Mouse (Mus musculus): ENCODE results near the gene Gm12216.
"Not testable (repeated sequence)": the region's sequence is repeated elsewhere in the genome, so short reads cannot be mapped to it uniquely, and the experiment has no call there.

Gm12216 gene

GRCm38 (mm10) chr11:53873909-53874704 is 15.1 kb upstream of the Gm12216 start:
- ATAC-seq (ENCODE audit: low TSS enrichment), result peak; percentile 81

DNA sequence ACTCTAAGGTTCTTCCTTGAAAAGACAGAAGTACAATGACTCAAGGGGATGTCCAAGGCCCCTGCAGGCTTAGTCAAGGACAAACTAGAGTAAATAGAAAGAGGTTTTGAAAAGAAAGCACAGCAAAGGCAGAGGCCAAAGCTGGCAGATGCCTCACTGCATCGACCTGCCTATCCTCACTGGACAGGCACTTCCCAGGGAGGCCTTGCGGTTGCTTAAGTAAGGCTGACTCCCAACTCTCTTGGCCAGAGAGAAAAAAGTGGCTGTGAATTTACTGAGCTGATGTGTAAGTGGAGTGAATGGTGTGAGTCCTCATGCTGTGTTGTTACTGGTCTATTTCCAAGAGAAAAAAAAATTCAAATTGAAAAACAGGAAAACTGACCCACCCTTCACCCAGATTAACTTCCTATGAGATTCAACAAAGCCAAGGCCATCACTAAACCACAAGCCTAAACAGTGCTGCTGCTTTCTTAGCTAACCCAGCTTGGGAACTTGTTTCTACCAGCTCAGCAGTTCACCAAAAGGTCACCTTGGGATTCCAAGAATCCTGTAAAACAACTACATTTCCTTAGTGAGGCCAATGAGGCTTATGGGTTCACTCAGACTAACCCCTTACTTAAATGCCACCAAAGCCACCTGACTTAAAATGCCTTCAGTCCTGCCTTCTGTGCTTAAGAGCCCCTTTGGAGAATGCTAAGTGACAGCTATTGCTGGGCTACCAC is 12.9 kb upstream of the Gm12216 start:
- no peak for ATAC-seq (ENCODE audit: low TSS enrichment)

DNA sequence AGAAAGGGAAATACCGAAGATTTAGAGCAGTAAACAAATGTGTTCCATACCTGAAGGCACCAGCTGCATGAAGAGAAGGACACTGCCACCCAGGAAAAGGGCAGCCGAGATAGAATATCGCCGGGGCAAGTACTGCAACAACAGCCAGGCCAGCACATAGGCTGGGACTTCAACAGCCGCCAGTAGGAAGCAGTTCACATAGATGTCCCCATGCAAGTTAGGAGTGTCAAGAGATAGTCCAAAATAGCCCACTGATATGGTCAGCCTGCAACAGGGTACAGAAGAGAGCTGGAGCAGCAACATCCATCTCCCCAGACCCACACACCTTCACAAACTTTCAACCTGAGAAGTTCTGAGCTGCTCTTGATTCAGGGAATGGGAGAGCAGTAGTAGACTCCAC is 10.1 kb upstream of the Gm12216 start:
- no peak for ATAC-seq (ENCODE audit: low TSS enrichment)

- ATAC-seq (ENCODE audit: low TSS enrichment), result not testable (repeated sequence)
Measured at GRCm38 (mm10) chr11:53868323-53868722, 9.3 kb upstream of the Gm12216 start.

- not testable (repeated sequence) for ATAC-seq (ENCODE audit: low TSS enrichment)
Measured at GRCm38 (mm10) chr11:53864724-53865310, 5.8 kb upstream of the Gm12216 start.

- ATAC-seq (ENCODE audit: low TSS enrichment), result peak; percentile 58
Measured at GRCm38 (mm10) chr11:53860944-53861343, 1.9 kb upstream of the Gm12216 start.

GRCm38 (mm10) chr11:53858058-53858760 is 847 bp downstream of the Gm12216 start:
- ATAC-seq (ENCODE audit: low TSS enrichment), result no peak

GRCm38 (mm10) chr11:53853665-53854064 is 5.4 kb downstream of the Gm12216 start:
- no peak for ATAC-seq (ENCODE audit: low TSS enrichment)

GRCm38 (mm10) chr11:53851795-53852194 is 7.3 kb downstream of the Gm12216 start:
- no peak for ATAC-seq (ENCODE audit: low TSS enrichment)

DNA sequence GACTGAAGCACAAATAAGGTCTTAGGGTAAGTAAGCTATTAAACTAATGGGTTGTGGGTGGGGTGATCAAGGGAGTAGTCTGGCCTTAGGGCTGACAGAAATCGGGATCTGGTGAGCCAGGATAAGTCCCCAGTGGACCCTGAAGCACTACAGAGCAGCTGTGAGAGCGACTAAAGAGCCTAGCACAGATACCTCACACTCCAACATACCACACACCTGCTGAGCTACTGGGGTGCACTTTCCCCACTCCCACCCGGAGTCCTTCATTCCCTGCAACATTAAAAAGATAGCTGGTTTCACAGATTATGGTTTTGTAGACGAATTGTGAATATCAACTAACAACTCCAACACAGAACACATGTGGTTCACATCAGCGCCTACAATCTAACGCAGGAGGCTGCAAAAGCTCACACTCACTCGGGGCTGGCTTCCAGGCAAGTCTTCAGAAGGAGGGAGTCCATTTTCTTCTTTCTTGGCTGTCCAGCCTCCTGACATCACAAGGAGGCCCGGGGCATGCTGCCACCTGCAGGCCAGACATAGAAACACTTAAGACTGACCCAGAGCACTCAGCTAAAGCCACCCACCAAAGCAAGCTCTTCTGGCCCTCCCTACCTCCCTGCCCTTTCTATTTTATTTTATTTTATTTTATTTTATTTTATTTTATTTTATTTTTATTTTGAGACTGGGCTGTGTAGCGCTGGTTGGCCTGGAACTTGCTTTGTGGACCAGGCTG is 9.3 kb downstream of the Gm12216 start:
- peak; percentile 91 for ATAC-seq (ENCODE audit: low TSS enrichment)

- no peak for ATAC-seq (ENCODE audit: low TSS enrichment)
Measured at GRCm38 (mm10) chr11:53845680-53846079, 13.4 kb downstream of the Gm12216 start.

- peak; percentile 58 for ATAC-seq (ENCODE audit: low TSS enrichment)
Measured at GRCm38 (mm10) chr11:53843106-53843505, 15.9 kb downstream of the Gm12216 start.

- ATAC-seq (ENCODE audit: low TSS enrichment), result peak; percentile 94
Measured at GRCm38 (mm10) chr11:53842161-53842581, 16.9 kb downstream of the Gm12216 start.

DNA sequence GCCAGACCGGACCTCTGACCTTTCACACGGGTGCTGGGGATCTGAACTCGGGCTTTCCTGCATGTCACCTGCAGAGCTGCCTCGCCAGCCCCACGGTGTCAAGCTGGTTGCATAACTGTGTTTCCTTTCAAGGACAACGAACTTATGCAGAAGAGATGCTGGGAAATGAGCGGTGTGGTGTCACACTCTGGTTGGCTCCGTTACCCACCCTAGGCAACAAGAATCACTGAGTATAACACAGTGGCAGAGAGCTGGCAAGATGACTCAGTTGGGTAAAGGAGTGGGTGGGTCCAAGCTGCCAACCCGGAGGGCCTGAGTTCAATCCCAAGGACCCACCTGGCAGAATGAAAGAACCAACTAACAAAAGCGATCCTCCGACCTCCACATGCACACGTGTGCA is 17.5 kb downstream of the Gm12216 start:
- peak; percentile 55 for ATAC-seq (ENCODE audit: low TSS enrichment)

DNA sequence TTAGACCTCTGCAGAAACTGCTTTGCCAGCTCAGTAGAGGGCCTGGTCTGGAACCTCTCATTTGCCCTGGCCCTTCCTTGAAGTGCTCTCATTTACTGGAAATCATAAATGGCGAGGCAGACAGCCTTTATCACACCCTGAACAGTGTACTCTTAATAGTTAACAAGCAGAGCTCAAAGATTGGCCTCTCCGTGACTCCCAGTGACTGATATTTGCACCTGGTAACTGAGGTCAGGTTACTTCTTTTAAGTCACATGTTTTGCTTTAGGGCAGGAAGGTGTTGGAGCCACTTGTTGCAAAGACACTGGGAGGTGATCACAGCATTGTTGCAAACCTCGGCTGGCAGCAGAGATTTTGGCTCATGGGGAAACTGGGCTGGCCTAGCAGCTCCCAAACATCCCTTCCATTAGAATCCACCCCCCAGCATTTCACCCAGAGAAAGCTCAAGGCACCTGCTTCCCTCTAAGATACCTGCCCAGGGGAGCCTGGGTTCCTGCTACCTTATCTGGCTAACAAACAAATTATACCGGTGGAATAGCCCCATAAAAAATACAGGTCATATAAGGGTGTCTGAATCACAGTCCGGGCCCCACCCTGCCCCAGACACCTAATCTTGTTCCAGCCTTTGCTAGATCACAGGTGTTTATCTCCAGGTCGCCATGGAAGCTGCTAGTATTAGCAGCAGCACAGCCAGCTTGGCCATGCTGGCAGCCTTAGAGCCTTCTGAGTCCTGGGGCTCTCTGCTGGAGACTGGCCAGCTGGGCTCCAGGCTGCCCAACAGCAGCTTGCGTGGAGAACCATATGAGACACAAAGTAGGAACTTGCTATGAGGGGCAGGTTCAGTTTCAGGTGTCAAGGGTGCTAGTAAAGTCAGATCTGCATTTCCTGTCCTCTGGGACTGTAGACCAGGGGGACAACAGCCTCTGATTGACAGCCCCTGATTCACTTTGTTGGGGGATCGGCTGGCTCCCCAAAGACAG is 19.1 kb downstream of the Gm12216 start:
- ATAC-seq (ENCODE audit: low TSS enrichment), result no peak

DNA sequence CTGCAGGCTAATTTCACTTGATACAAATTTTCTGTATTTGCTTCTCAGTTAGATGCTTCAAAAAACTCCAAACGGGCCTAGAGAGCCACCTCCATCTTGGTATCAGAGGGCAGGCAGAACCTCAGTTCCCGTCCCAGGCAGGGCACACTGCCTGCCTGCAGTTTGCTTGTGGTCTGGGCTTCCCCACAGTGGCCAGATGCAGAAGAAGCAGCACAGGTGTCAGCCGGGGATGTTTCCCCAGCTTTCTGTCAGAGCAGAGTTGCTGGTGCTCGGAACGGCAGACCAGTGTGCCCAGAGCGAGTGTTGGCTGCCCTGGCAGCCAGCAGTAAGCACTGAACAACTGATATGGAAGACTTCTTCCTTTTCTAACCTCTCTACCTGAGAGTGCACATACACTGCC is 19.9 kb downstream of the Gm12216 start:
- ATAC-seq (ENCODE audit: low TSS enrichment), result no peak

DNA sequence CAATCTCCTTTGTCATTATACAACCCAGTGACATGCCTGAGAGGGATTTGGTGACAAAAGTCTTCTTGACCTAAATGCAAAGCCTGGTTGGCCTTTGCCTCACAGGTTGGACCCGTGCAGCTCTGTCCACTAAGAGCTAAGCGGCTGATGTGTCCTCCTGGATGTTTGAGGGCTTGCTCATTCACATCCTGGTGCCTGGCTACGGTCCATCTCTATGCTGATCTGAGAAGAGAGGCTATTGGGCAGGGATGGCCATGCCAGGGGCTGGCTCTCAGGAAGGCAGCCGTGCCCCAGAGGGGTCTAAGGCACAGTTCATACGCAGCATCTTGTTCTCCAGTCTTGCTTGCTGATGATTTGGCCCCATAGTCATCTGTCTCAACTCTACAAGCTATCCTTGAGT is 21.3 kb downstream of the Gm12216 start:
- ATAC-seq (ENCODE audit: low TSS enrichment), result no peak

DNA sequence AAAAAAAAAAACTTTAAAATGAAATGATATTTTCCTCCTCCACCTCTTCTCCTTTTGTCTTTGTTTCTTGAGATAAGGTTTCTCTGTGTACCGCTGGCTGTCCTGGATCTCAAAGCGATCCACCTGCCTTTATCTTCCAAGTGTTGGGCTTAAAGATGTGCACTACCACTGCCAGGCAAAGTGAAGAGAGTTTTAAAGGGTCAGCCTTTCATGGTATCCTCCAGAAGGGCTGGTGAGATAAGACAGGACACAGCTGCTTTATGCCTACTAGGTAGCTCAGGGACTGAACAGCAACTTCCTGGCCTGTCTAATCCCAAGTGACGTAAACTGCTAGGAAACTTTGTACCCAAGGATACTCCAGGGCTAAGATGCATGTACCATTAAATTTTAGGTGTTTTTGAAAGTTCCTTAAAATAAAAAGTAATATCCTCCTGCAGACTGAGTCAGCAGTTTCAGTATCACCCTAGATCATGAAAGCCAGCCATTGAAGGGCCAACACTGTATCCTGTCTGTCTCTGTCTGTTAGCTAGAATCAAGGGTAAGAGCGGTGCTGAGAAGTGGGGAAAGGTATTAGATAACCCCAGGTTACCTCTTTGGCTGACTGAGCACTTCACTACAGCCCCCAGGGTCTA is 23.6 kb downstream of the Gm12216 start:
- no peak for ATAC-seq (ENCODE audit: low TSS enrichment)

DNA sequence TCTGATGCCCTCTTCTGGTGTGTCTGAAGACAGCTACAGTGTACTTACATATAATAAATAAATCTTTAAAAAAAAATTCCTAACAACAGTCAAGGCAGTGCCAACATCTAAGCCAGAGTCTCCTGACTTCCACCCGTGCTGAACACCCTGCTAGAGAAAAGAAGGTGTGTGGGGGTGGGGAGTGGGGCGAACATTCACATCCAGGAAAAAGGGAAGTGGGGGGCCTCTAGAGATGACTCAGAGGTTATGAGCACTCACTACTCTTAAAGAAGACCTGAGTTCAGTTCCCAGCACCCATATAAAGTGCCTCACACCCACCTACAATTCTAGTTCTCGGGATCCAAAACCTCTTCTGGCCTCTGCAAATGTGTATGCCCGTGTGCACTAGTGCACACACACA is 33.6 kb downstream of the Gm12216 start:
- ATAC-seq (ENCODE audit: low TSS enrichment), result no peak

DNA sequence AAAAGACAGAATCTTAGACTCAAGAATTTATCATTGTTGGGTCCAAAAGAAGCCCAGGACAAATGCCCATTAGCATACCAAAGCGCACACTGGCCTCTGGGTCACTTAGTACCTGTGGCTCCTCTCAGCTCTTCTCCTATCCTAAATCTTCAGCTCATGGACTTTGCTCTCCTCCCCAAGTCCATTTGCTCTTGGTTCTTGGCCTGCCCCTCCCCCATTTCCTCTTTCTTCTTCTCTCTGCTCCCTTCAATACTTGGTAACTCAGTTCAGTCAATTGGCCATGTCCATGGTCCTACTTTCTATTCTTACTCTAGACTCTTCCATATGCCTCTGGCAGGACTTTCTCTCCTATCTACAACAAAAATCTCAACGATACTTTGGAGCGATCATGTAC is 37.1 kb downstream of the Gm12216 start:
- ATAC-seq (ENCODE audit: low TSS enrichment), result no peak

All from frontal cortex, adult (tissue).